Mouse (Mus musculus) inflammation-experienced regulatory T-cells, adult 16 weeks (primary cell): Measurements from ENCODE around the gene Nsd1. TPM values are rescaled to one million over a fixed set of nuclear protein-coding genes. Genes with fewer than 3 reads are reported as not detected.

Experiments used
- polyA plus RNA-seq: library from polyadenylated mRNA; unstranded; fragments of 100-300 nt; shearing (Covaris generic); gene quantifications from one replicate; pipeline ENCODE4 v1.2.1, GENCODE M21; 2017

The Nsd1 gene
- 87.7 TPM for polyA plus RNA-seq

GRCm38 (mm10) chr13:55209649-55210192, at the start of gene Nsd1:
Gene Nsd1, plus strand, starts transcription at chr13:55209782.

DNA sequence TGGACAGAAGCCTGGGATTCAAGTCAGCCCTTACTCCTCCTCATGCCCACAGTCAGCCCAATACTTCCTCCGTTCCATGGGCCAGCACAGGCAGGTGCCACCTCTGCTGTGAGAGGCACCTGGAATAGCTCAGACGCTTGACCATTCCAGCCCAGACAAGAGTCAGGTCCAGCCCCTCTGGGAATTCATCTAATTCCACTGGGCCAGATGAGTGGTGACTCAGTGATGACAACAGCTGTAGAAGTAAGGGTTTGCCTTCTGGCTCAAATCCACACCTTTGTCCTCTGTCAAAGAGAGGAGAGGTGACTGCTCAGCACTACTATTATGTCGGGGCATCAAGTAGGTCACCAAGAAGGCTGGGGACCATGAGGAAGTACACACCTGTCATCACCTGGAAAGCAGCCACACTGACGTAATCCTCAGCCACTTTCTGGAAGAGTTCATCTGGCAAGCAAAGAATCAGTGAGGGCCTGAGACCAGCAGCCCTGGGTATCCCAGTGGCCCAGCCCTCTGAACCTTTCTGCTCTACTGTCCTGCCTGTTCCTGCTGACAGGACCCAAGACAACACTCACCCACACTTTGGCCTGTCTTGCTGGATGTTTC, 110.5 kb downstream of the Nsd1 start, which contains the start of gene Prelid1:
TSS of gene Prelid1 (plus strand) at position 570 of the 603 bp plus-strand sequence.

DNA sequence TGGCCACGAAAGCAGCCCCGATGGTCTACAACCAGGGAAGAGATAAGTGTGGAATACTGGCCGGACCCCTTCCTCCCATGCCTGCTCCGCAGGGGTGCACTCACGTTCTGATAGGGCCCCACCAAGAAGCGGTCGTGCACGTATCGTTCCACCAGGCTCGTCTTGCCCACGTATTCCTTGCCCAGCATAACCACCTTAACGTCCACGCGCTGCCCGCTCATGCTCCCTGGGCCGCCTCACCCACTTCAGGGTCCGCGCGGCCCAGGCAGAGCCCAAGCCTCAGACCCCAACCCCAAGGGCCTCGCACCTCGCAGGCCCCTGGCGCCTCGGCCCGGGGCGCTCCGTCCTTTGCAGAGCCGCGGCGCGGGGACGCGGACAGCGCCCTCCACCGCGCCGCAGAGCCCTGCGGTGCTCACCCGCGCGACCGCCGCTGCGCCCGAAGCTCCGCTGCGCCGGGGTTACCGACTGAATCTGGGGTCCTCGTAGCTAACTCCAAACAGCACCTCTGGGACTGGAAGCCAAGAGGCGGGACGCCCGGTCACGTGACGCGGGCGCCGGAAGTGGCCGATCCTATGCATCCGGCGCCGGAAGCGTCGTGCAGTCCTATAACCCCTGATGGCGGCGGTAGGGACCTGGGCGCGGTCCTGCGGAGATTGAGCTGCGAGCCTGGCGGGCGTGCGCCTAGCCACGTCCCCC, 112.0 kb downstream of the Nsd1 start, which contains the start of gene Rab24:
TSS of gene Rab24 (minus strand) at position 513 of the 696 bp plus-strand sequence.

DNA sequence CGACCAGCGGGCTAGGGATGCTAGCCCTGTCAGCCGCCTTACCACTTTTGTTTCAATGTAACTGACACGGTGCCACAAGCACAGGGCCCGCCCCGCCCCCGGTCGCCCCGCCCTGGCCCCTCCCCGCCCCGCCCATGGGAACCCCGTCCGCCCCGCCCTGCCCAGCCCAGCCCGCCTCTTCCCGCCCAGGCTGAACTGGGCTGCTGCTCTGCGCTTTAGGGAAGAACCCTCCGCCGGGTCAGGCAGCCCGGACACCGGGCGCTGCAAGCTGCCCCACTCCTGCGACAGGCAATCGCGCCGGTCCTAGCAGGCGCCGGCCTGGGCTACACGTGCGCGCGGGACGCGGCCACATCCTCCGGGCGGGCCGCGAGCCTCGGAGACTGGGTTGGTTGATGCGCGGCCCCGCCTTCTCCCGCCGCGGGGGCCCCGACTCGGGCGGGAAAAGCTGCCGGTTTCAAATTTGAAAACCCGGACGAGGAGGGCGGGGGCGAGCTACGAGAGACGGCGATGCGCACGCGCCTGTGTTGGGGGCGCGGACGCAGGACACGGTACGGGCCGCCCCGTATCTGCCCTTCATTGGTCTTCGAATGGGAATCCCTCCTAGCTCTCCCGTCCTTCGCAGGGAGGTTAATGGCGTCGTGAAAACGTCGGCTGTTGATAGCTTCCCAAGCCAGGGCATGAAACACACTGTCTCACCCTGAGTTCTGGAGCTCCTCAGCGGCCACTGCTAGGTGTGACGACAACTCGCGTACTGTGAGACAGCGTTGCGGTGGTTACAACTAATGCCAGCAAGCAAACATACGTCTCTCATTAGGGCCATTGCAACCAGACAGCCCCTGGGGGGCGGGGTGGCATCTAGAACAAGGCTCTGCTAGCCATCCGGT, 120.3 kb downstream of the Nsd1 start, which contains the start of gene Mxd3:
TSS of gene Mxd3 (minus strand) at position 141 of the 884 bp plus-strand sequence.

GRCm38 (mm10) chr13:55362453-55363060, 153.0 kb downstream of the Nsd1 start, which contains the start of gene Lman2:
Gene Lman2, minus strand, starts transcription at chr13:55362783.

Other genes with a start within 250 kb of the Nsd1 start
- gene Hk3, start 188.4 kb upstream of the Nsd1 start, polyA plus RNA-seq = 1.6 TPM
- 79.5 TPM for gene Uimc1, start 109.5 kb upstream of the Nsd1 start, polyA plus RNA-seq
- 45.3 TPM for gene Zfp346, start 104.5 kb upstream of the Nsd1 start, polyA plus RNA-seq
- not detected for gene Gm17617, start 76.2 kb upstream of the Nsd1 start, polyA plus RNA-seq
- not detected for gene Fgfr4, start 57.1 kb upstream of the Nsd1 start, polyA plus RNA-seq
- 399 TPM for gene Prelid1, start 110.7 kb downstream of the Nsd1 start, polyA plus RNA-seq
- gene Rab24, start 112.2 kb downstream of the Nsd1 start, polyA plus RNA-seq = 21.6 TPM
- gene Mxd3, start 120.0 kb downstream of the Nsd1 start, polyA plus RNA-seq = 4.0 TPM
- gene Lman2, start 153.0 kb downstream of the Nsd1 start, polyA plus RNA-seq = 198 TPM
- 179 TPM for gene Rgs14, start 159.9 kb downstream of the Nsd1 start, polyA plus RNA-seq
- gene Slc34a1, start 188.4 kb downstream of the Nsd1 start, polyA plus RNA-seq = not detected
- not detected for gene Pfn3, start 205.4 kb downstream of the Nsd1 start, polyA plus RNA-seq
- not detected for gene F12, start 217.0 kb downstream of the Nsd1 start, polyA plus RNA-seq
- gene Grk6, start 235.3 kb downstream of the Nsd1 start, polyA plus RNA-seq = 18.2 TPM